Mouse (Mus musculus) liver, embryonic 14.5 days (tissue): ENCODE measurements around the gene Ttc41. TPM values are rescaled to one million over a fixed set of nuclear protein-coding genes. Genes with fewer than 3 reads are reported as not detected.

Source experiments
- ATAC-seq: fragments of 200-750 bp; cut with Nextera tagmentation; 2 replicates; pipeline ENCODE4 v1.8.0; 2017; ENCODE audit warnings: moderate number of reproducible peaks, mild to moderate bottlenecking, moderate library complexity; ENCODE audit not compliant: insufficient read depth
- DNase-seq, 3 experiments: peaks; one replicate each; pipeline ENCODE4 v3.0.0-alpha.2; 2012 to 2013; ENCODE audit warnings: low read depth in 3 of 3, low spot score in 3 of 3
- H3K27ac ChIP-seq: fragments of 300-500 bp; sonication (generic); 2 replicates; pipeline ENCODE4 v1.5.1; 2014; ENCODE audit warnings: moderate library complexity, mild to moderate bottlenecking, control low read depth, inconsistent platforms
- H3K27me3 ChIP-seq: fragments of 300-500 bp; sonication (generic); 2 replicates; pipeline ENCODE4 v1.6.1; 2014; ENCODE audit warnings: mild to moderate bottlenecking, low read length, moderate library complexity; ENCODE audit not compliant: control insufficient read depth, insufficient read depth
- H3K36me3 ChIP-seq: fragments of 300-500 bp; sonication (generic); replicated peaks from 2 replicates; pipeline ENCODE4 v1.6.1; 2014; ENCODE audit warnings: low read depth; ENCODE audit not compliant: control insufficient read depth, insufficient read depth
- H3K4me1 ChIP-seq, 2 experiments: fragments of 200-500 bp in 1 of 2; fragments of 300-500 bp in 1 of 2; sonication (generic) in 1 of 2; replicated peaks; 2 replicates each; pipeline ENCODE4 v1.6.1; 2012 to 2014; ENCODE audit warnings: antibody characterized with exemption in 1 of 2, inconsistent platforms in 1 of 2, low read length in 1 of 2; ENCODE audit not compliant: control insufficient read depth in 2 of 2, insufficient read depth in 2 of 2
- H3K4me2 ChIP-seq: fragments of 300-500 bp; sonication (generic); 2 replicates; pipeline ENCODE4 v1.6.1; 2014; ENCODE audit warnings: low read depth, mild to moderate bottlenecking, control low read depth, moderate library complexity
- H3K4me3 ChIP-seq, 2 experiments: fragments of 200-500 bp in 1 of 2; fragments of 300-500 bp in 1 of 2; sonication (generic) in 1 of 2; 2 replicates each; pipeline ENCODE4 v1.5.1; 2012 to 2014; ENCODE audit warnings: low read depth in 2 of 2, low read length in 2 of 2, mild to moderate bottlenecking in 2 of 2, control low read depth in 1 of 2, inconsistent platforms in 1 of 2, moderate library complexity in 1 of 2; ENCODE audit not compliant: insufficient read depth in 1 of 2
- H3K9ac ChIP-seq: fragments of 300-500 bp; sonication (generic); replicated peaks from 2 replicates; pipeline ENCODE4 v1.6.1; 2014; ENCODE audit warnings: mild to moderate bottlenecking, control low read depth, moderate library complexity
- H3K9me3 ChIP-seq: fragments of 300-500 bp; sonication (generic); 2 replicates; pipeline ENCODE4 v1.6.1; 2016; ENCODE audit warnings: low read length, mixed read lengths; ENCODE audit not compliant: control insufficient read depth
- CTCF ChIP-seq: IDR thresholded peaks from 2 replicates; pipeline ENCODE4 v1.5.1; 2016; ENCODE audit warnings: antibody characterized with exemption, low read depth, control low read depth
- EP300 ChIP-seq: IDR thresholded peaks from 2 replicates; pipeline ENCODE4 v1.6.1; 2016; ENCODE audit warnings: antibody characterized with exemption, low read depth
- WGBS: fragments of 180-500 bp; shearing (Covaris S2); extraction: QIAGEN DNeasy Blood & Tissue Kit; methylation state at CpG from one replicate; pipeline ENCODE4 v1.1.7; 2014; ENCODE audit not compliant: insufficient replicate concordance; 5-methylcytosine and 5-hydroxymethylcytosine counted together
- polyA plus RNA-seq, 2 experiments: library from polyadenylated mRNA; depleted of rRNA in 1 of 2; stranded (reverse) in 1 of 2; unstranded in 1 of 2; fragments of >200 nt; fragmentation: Nextera tagmentation in 1 of 2; extraction: Ambion mirVana in 1 of 2; gene quantifications; 2 replicates each; pipeline versions ENCODE4 v1.2.1 to v1.2.3; 2012 to 2014

Gene Ttc41
- polyA plus RNA-seq, 2 experiments: 0.39 to 1.0 TPM

DNA sequence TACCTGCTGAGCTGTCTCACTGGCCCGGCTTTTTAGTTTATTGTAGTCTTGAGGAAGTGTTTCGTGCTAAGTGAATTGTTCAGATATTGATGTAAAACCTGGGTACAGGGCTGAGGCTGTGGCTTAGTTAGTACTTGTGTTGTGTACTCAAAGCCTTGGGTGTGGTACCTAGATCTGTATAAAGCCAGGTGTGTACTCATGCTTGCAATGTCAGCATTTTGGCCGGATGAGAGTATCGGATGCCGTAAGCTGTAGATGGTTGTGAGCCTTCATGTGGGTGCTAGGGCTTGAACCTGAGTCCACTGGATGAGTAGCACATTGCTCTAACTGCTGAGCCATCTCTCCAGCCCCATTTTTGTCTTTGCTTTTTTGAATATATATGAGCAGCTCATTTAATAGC, 80.5 kb downstream of the Ttc41 start:
- no peak overlapping the region for H3K4me2 ChIP-seq
- no peak for ATAC-seq

DNA sequence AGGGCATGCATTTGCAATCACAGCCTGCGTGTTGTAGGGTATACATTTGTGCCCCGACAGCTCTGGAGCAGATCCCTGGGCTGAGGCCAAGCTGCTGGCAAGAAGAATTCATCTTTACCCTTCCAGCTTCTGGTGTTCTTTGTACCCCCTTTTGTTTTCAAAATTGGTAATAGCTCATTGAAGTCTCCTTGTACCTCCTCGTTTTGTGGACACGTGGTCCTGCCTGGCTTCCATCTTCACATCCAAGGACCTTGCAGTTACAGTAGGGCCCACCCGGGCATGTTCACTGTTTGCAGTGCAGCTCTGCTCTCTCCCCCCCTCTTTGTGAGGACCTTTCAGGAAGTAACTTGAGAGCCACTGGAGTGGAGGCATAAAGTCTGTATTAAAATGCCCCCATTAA, 82.6 kb downstream of the Ttc41 start:
- ATAC-seq: no peak
- no peaks in the 10 kb centered on the region for H3K9me3 ChIP-seq
- H3K27me3 ChIP-seq: no peaks in the 10 kb centered on the region
- no peak overlapping the region for H3K9ac ChIP-seq
- TF ChIP-seq CTCF (no peak), EP300 (no peak)
- no peak overlapping the region for H3K27ac ChIP-seq
- no peak for DNase-seq
- no peak overlapping the region for H3K4me2 ChIP-seq
- 58% methylated on average over 5 of the region's 5 CpGs for WGBS
- H3K4me1 ChIP-seq: peaks cover 0 to 3% of the 10 kb centered on the region in 2 experiments; a peak in 1 of 4 replicates
- no peak overlapping the region for H3K4me3 ChIP-seq
- no peaks in the 10 kb centered on the region for H3K36me3 ChIP-seq

More for the DNA sequence above, 80.5 kb downstream of the Ttc41 start:
- no peak overlapping the region for H3K9ac ChIP-seq
- DNase-seq: no peak
- H3K36me3 ChIP-seq: no peaks in the 10 kb centered on the region
- H3K9me3 ChIP-seq: no peaks in the 10 kb centered on the region
- H3K27ac ChIP-seq: no peak overlapping the region
- 83% methylated on average over 5 of the region's 5 CpGs for WGBS
- H3K27me3 ChIP-seq: no peaks in the 10 kb centered on the region
- no peaks in the 10 kb centered on the region; a peak in 1 of 4 replicates for H3K4me1 ChIP-seq
- H3K4me3 ChIP-seq: no peak overlapping the region
- TF ChIP-seq EP300: no peak
- TF ChIP-seq CTCF: no peak

DNA sequence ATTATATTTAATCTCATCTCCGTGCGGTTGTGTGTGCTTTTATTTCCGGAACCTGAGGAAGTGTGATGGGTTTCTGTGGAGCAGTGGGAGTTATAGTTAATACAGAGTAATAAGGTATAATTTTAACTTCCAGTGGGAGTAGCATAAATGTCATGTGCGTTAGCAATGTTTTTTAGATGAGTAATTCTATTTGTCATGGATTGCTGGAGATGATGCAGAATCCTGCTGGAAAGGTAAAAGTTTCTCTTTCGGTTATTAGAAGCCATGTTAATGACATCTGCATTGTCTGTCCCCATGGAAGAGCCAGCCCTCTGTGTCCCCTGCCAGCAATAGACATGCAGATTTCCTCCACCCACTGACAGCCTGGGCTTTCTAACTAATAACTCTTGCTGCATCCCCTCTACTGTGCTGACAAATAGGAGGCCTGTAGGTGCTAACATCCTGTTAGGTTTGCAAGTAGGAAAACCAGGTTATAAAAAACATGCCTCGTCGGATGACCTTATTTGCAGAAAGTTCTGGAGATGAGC, 83.6 kb downstream of the Ttc41 start:
- no peaks in the 10 kb centered on the region for H3K27me3 ChIP-seq
- H3K4me2 ChIP-seq: no peak overlapping the region
- no peaks in the 10 kb centered on the region for H3K36me3 ChIP-seq
- peaks cover 0 to 3% of the 10 kb centered on the region in 2 experiments; a peak in 1 of 4 replicates for H3K4me1 ChIP-seq
- ATAC-seq (no peak), DNase-seq (no peak)
- no peaks in the 10 kb centered on the region for H3K9me3 ChIP-seq
- H3K9ac ChIP-seq: no peak overlapping the region
- 72% methylated on average over 7 of the region's 7 CpGs for WGBS
- no peak overlapping the region for H3K27ac ChIP-seq
- TF ChIP-seq EP300 (no peak), CTCF (no peak)
- no peak overlapping the region for H3K4me3 ChIP-seq

GRCm38 (mm10) chr10:86791507-86792184, 86.0 kb downstream of the Ttc41 start:
- H3K36me3 ChIP-seq: no peaks in the 10 kb centered on the region
- TF ChIP-seq CTCF (no peak), EP300 (no peak)
- H3K9ac ChIP-seq: no peak overlapping the region
- ATAC-seq (no peak), DNase-seq (no peak)
- H3K9me3 ChIP-seq: no peaks in the 10 kb centered on the region
- WGBS: 70% methylated on average over 7 of the region's 7 CpGs
- no peak overlapping the region for H3K4me3 ChIP-seq
- H3K27ac ChIP-seq: no peak overlapping the region
- H3K27me3 ChIP-seq: no peaks in the 10 kb centered on the region
- H3K4me2 ChIP-seq: no peak overlapping the region
- H3K4me1 ChIP-seq: peaks cover 0 to 3% of the 10 kb centered on the region in 2 experiments; a peak in 1 of 4 replicates

DNA sequence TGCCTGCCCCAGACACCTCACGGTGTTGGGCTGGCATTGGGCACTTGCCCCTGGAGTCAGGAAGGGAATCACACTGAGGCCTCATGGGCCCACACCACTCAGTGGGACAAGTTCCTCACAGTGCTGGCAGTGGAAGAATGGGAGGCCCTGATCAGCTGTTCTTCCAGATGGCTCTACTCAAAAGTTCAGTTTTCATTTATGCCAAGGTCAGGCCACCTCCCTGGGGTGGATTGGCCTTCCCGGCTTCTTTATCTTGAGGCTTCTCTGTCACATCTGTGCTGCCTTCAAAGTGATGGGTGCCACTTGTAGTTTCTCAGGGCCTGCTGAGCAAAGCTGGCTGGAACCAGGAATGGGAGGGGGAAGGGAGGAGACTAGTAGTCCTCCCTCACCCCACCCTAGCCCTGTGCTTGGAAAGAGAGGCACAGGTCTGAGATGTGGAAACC, 87.9 kb downstream of the Ttc41 start:
- Histone ChIP-seq H3K9ac (no peak overlapping the region), H3K4me3 (no peak overlapping the region), H3K9me3 (no peaks in the 10 kb centered on the region), H3K4me2 (no peak overlapping the region), H3K36me3 (no peaks in the 10 kb centered on the region), H3K27me3 (no peaks in the 10 kb centered on the region), H3K4me1 (peaks cover 0 to 3% of the 10 kb centered on the region in 2 experiments; a peak in 1 of 4 replicates), H3K27ac (no peak overlapping the region)
- TF ChIP-seq CTCF (no peak), EP300 (no peak)
- DNase-seq (no peak), ATAC-seq (no peak)
- WGBS: 53% methylated on average over 2 of the region's 2 CpGs
